Mouse (Mus musculus) liver (tissue): ENCODE data around the gene Lrba.

Source experiments
- DNase-seq: peaks from one replicate; pipeline ENCODE4 v3.0.0-alpha.2; 2020; ENCODE audit warnings: mixed read lengths

Lrba gene

DNA sequence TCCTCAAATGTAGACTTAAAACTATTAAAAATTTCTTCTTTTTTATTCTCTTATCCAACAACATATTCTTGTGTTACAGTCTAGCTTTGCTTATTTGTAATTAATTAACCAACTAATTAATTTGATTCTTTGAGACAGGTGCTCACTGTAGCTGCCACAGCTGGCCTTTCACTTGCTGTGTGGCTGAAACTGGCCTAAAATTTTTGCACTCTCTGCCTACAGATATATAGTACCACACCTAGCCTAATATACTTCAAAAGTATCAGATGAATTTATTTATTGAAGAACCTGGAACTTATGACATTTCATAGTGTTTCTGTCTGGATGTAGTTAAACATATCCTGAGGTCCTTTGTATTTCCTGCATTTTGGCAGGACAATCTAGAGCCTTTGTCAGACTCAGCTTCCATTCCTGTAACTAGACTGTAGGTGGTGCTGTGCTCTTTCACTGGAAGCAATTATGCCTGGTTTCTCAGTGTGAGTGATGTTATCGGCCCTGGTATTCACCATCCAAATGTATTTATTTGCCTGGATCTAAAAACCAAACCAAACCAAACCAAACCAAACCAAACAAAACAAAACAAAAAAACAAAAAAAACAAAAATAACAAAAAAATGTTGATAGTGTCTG, 43.7 kb downstream of the Lrba start:
- no peak for DNase-seq

DNA sequence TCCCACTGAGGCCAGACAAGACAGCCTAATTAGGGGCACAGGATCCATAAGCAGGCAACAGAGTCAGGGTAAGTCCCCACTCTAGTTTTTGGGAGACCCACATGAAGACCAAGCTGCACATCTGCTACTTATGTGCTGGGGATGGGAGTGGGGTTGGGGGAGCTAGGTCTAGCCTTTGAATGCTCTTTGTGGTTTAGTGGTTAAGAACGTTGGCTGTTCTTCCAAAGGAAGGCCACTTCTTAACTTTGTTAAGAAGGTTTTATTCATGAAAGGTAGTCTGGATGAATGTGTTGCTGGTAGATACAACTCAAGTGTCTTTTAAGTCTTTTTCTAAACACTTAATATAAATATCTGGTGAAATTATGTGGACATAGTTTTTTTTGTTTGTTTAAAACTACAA, 51.2 kb downstream of the Lrba start:
- DNase-seq: no peak

DNA sequence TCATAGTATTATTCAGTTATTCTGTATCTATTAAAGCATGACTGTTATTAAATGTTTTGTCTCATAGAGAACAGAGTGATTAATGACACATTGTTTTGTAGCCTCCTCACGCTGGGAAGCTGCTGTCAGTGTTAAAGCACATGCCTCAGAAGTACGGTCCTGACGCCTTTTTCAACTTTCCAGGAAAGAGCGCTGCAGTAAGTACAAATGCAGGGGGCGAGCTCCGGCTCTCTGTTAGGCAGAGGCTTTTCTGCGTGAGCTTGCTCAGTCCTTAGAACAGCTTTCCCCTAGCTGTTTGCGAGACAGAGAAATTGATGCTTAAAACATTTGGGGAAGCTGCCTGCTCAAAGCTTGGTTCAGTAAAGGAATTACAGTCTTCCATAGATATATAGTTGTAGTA, 66.8 kb downstream of the Lrba start:
- DNase-seq: no peak

DNA sequence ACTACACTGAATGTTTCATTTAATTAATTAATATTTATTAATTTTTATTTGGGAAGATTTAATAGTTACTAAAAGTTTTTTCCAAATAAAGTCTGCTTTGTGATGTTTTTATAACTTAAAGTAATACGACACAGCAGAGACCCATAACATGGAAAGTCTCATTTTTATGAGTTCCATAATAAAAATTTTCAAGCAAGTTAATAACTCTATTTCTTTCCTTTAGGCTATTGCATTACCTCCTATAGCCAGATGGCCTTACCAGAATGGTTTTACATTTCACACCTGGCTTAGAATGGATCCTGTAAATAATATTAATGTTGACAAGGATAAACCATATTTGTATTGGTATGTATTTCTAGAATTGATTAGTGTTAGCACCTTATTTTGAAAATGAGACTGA, 70.4 kb downstream of the Lrba start:
- no peak for DNase-seq

DNA sequence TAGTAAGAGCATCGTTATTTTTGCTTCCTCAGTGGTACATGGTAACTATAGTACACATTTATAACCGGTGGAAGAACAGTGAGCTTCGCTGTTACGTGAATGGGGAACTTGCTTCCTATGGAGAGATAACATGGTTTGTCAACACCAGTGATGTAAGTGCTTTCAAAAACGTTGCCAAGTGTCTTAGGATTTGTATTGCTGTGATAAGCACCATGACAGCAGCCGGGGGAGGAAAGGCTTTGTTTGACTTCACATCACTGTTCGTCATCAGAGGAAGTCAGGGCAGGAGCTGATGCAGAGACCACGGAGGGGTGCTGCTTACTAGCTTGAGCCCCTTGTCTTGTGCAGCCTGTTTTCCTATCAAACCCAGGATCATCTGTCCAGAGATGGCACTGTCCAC, 71.7 kb downstream of the Lrba start:
- no peak for DNase-seq

DNA sequence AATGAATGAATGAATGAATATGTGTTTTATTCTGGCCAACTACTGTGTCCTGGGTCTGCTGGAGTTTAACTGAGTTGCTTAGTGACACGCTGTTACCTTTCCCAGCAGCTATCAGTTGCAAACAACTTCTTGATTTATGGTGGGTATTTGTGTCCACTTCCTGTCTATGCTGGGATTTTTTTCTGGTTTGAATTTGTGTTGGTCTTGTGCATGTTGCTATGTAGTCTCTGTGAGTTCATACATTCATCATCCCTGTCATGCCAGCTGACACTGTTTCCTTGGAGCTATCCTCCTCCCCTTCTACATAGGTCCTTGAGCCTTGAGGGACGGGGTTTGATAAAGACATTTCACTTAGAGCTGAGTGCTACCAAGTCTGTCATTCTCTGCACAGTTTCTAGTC, 84.4 kb downstream of the Lrba start:
- DNase-seq: no peak

DNA sequence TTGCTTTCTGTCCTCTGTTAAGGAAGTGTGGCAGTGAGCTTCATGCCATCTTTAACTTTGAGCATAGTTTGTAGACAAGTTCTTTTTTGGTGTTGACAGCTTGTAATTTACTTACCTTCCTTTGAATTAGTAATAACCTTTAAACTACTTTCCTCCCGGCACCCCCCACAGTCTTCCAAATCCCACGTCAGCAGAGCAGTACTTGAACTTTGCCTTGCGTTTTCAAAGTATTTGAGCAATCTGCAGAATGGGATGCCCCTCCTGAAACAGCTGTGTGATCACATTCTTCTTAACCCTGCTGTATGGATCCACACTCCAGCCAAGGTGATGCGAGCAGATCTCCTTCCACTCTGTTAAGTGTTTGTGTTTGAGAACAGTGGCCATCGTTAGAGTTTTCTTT, 85.7 kb downstream of the Lrba start:
- DNase-seq: no peak

DNA sequence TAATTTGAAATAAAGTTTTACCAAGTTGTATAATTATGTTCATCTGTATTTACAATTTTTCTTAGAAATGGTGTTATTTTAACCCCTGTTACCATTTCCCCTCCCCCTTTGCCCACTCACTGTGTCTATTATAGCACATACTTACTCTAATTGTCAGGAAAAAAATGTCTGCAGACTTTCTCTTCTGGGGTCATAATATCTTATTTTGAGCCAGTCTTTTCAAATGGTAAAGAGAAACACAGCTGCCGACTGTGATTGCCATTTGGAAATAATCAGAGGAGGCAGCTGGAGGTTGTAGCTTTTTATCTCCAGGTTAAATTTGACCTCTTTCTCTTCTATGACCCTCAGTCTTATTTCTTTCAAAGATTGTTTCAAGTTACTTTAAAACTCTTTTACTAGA, 86.9 kb downstream of the Lrba start:
- no peak for DNase-seq

DNA sequence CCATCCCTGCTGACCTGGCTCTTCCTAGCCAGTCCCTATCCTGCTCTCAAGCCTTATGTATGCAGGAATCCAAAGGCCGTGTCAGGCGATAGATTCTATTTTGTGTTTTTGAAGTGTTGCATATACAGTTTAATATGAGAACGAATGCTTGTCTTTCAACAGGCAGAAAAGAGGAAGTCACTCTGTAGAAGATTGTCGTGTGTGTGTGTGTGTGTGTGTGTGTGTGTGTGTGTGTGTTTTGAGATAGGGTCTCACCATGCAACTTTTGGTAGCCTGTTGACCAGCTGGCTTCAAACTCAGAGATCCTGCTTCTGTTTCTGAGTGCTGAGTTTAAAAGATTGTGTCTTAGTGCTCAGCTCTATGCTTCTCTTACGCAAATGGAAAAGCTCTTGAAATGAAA, 93.2 kb downstream of the Lrba start:
- no peak for DNase-seq

DNA sequence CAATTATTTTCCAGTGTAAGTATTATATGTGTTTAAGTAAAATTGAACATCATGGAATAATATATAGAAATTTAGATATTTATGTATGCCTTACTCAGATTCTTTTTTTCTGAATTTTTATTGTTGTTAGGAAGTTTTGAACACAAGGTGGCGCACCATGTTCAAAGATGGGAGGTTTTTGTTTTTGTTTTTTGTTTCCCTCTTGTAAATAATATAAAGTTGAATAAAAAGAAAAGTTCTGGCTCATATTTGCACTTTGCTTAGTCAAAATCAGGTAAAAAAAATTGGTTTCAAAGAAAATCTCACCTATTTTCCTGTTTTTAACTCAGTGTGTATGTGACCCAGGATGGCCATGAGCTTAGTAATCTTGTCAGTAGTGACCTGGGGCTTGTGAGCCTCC, 104.1 kb downstream of the Lrba start:
- DNase-seq: no peak

DNA sequence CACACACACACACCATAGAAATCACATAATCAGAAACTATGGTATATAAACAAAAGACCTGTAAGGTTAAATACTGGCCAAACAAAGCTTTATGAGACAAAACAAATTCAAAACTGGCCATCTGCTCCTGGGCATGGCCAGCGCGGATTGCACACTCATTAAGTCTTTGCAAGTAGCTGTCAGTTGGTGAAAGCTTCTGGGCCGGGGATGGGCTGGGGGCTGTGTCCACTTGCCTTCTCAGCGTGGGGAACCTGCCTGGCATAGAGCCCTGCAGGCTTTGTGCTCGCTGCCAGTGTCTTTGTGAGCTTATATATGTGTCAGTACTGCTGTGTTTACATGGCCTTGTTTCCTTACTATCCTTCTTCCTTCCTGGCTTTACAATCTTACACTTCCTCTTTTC, 118.8 kb downstream of the Lrba start:
- no peak for DNase-seq

DNA sequence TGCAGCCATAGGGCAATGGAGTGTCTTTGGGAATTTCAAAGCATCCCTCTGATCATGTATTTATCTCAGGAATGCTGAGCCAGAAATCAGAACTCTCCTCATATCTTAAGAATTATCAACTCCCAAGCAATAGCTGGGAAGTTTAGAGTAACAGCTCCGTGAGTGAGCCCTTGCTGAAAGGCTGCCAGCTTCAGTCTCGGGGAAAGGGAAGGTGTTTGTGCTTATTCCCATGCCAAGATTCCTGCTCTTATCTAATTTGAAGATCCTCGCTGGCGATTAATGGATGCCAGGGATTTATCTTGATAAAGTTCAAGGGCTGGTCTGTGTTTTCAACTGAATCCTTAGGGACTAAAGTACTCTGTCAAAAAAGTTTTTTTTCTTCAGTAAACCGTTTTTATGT, 138.0 kb downstream of the Lrba start:
- no peak for DNase-seq

DNA sequence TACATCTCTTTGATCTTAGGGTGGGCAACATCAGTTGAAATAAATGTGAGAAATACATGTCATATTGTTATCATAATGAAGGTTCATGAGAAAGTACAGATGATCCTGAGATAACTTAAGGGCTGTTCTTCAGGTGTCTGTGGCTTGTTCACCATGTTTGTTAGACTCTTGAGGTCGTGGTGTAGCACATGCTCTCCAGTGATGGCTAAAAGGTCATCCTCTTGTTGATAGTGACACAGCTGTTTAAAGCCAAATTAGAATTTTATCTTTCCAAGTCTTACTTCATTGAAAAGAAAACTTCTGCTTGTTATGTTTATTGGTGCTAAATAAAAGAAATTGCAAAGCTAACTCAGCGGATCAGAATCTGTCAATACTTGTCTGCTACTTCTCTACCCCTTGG, 147.0 kb downstream of the Lrba start:
- no peak for DNase-seq

DNA sequence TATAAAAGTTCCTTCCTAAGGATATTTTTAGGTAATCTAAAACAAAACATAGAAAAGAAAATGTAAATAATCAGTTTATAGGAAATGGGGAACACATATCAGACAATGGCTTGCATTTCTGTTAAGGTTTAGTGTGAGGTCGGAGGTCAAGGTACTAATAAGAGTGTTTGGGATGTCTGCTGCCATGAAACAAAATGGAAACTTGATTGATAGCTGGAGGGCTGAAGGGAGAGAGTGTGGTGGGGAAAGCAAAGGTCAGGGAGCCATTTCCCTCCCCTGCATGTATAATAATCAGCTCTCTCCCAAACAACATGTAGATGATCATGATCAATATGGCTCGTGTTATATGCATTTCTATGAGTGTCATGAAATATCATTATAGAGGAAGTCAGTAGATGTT, 150.8 kb downstream of the Lrba start:
- DNase-seq: no peak

DNA sequence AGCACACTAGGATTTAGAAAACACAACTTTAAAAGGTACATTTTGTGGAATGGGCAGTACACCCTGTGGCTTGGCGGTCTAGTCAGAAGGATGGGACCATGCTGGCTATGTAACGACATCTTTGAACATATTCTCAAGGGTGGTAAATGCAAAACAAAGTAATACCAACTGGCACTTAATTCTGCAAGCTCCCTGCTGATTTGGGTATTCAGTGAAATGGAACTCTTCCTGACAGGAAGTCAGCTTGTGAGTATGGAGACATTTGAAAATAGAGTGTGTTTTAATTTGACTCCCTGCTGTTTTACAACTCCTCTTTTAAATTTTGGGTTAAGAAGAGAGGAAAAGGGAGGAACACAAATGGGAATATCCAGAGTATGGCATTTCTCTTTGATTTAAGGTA, 158.1 kb downstream of the Lrba start:
- no peak for DNase-seq

DNA sequence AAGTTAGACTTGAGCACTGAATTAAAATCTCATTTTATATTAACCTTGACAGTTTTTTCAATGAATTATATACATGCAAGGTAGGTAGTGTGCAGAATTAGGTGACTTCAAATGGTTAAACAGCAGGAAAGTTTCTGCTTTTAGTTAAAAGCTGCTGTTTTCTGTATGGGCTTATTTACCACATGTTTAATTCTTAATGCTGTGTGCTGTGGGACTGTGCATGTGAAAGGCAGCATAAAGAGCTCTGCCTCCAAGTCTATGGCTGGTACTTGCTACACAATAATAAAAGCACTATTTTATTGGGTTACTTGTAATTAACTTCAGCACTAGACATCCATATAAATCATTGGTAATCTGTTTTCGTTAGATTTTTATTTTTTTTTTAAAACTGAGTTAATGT, 160.6 kb downstream of the Lrba start:
- DNase-seq: no peak

DNA sequence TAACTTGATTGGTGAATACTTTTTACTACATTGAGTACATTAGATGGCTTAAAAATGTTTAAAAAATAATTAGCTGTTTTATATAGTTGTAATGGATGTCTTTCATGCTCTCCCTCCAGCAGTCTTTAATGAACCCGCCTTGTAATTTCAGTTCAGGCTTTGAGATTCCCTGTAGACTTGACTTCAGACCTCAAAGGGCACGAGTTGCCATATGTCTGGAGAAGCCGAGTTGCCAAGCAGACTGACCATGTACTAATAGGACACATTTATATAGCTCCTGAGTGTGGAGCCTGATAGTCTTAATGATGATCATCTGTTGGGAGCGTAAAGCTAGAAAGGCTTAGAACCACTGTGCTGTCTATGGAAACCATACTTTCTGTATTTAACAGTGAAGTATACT, 161.8 kb downstream of the Lrba start:
- DNase-seq: no peak

DNA sequence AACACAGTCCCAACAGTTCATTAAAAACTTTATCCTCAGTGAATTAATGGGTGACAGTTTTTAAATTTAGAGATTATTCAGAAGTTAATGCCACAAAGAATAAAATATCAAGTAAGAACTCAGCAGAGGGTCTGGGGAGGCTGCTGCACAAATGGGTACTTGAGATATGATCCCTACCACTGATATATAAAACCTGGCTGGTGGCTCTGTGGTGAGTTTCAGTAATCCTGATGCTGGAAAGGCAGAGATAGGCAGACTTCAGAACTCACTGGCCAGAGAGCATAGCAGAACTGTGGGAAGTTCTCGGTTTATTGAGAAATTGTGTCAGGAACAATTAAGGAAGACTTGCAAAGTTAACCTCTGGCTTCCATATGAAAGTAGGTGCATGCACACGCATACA, 199.3 kb downstream of the Lrba start:
- peak; percentile 22 for DNase-seq

DNA sequence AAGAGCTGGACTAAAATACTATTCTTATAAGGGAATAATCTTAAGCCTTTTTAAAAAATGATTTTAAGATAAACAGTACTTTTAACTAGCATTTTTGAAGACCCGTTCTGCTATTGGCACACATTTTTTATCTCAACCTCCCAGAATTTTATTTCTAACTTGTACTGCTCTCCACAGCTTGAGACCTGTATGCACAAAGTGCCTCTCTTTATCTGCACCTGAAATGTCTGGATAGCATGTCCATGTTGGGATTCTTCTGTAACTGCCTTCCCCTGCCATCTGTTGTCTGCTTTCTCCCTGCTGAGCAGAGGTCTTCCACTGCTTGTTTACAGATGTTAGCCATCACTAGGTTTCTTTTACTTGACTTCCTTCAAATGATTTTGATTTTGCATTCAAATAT, 202.3 kb downstream of the Lrba start:
- no peak for DNase-seq

DNA sequence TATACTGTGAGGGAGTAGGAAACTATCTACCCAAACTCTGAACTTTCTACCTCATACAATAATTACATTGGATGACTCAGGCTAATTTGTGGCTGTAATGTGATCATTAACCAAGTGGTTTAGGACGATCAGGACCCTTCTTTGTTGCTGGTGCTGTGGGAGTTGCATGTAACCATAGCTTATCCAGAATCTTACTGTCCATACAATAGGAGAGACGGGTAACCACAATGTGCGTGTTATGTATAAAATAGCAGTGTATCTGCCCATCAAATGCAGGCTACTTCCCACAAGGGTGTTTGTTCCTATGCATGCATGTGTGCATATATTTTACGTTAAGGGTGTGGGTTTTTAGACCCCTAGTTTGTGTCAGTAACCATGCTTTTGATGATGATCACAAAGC, 219.0 kb downstream of the Lrba start:
- DNase-seq: no peak

DNA sequence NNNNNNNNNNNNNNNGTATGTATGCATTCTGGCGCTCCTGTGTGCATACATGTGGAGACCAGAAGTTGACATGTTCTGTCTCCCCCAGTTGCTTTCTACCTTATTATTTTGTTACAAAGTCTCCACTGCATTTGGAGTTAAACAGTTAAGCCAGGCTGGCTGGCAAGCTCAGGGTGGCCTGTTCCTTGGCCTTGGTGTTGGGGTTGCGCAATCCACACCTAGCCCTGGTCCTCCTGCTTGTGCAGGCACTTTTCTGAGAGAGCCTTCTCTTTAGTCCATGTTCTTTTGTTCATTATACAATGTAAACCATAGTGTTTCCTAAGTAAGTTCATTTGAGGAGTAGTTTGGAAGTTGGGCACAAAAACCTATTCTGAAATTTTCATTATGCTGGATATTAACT, 226.7 kb downstream of the Lrba start:
- DNase-seq: no peak

DNA sequence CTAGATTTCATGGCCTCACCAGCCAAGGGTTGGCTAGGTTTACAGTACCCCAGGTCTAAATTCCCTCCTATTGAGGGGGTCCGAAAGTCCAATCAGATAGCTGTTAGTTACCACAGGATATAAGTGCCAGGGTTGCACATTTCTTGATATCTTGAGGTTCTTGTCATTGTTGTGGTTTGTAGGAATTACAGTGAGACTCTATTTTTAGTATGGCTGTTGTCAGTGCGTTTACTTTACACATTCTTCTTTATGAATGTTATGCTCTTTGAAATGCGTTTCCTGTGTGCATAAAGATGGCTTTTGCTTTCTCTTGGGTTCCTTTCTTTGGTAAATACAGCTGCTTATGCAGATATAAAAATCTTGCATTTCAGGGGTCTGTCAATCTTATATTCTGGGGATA, 237.1 kb downstream of the Lrba start:
- no peak for DNase-seq

DNA sequence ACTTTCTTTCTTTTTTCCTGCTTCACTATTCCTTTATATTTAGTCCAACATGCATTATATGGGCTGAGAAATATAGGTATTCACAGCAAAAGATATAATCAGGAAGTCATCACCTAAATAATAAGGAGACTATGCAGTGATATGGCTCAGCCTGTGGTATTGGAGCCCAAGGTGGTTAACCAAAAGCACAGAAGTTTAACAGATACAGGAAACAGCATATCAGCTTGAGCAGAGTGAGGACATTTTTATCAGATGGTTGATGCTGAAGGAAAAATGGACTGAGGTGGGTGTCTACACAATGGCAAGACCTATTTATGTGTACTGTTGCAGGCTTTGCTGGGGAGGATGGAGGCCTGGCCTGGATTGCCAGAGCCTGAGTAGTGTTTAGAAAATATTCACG, 265.5 kb downstream of the Lrba start:
- no peak for DNase-seq

DNA sequence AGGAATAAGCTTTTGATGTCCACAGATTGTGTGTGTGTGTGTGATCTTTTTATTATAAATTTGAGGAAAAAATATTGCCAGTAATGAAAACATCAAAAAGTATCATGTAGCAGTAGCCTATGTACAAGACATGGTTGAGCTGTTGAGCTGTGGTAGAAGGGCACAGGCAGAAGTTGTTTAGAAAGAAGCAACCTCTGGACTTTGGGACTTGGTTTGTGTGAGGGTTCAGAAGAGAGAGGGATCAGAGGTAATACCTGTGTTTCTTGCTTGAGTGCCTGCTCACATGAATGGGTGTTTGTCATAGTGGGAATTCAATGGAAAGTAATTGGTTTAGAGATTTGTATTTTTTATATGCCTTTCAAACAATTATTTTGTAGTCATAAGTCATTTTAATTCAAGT, 276.1 kb downstream of the Lrba start:
- no peak for DNase-seq

DNA sequence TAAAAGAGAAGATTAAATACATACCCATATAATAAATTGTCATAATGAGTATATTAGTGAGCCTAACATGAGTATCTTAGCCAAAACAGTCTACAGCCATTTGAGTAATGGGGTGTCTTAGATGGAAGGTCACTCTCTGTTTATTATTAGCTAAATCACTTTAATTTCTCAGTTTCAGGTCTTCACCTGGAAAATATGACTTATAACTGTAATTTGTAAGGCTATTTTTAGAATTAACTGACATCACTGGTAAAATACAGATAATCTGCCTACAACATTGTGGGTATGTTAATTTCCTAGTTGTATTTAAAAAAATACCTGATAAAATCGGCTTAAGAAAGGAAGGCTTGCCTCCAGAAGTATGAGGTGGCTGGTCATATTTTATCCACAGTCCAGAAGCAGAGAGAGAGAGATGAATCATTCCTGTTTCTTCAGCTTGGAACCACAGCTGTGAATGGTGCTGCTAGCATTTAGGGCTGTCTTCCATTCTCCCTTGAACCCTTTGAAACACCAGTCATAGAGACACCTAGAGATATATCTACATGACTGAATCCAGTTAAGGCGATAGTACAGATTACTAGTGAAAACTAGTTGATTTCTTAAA, 294.1 kb downstream of the Lrba start:
- DNase-seq: no peak
